21 mouse cellular contexts compared by ENCODE assay signal in genomic region chr1:184061901-184062300, GRCm38 (mm10). TPM values are rescaled to one million over a fixed set of nuclear protein-coding genes. Genes with fewer than 3 reads are reported as not detected.
DNase-seq lines count a peak whose midpoint lies in the region; ATAC-seq and TF ChIP-seq lines count a peak whose summit lies in the region.
"Had no signal": no experiment of that assay in that cellular context is flagged by ENCODE, and none has a peak within 500 bp of the region (broad histone marks: within the 10 kb centered on the region; RNA-seq: fewer than 3 reads in every experiment).

No protein-coding gene starts in this region.

- no peak for TF ChIP-seq POLR2A in lung, adult 2 months (IDR thresholded peaks at IDR 0.05; ENCODE audit: borderline replicate concordance, extremely low read depth, low read depth, low read length)

- H3K4me2 ChIP-seq in heart, embryonic 11.5 days: no peak overlapping the region
- no peak overlapping the region for H3K4me2 ChIP-seq in heart, embryonic 16.5 days (ENCODE audit: low read depth, low read length)
- H3K4me2 ChIP-seq in lung, embryonic 15.5 days: no peak overlapping the region
- no peak overlapping the region for H3K4me2 ChIP-seq in intestine, embryonic 16.5 days (ENCODE audit: low read depth, low read length)
- H3K4me2 ChIP-seq: hindbrain, embryonic 13.5 days; limb, embryonic 13.5 days; liver, embryonic 15.5 days had no signal

- no peak overlapping the region for H3K4me3 ChIP-seq in heart, embryonic 11.5 days (ENCODE audit: low read depth, low read length)
- H3K4me3 ChIP-seq in heart, embryonic 16.5 days (ENCODE audit: low read length): no peak overlapping the region
- no peak overlapping the region for H3K4me3 ChIP-seq in lung, embryonic 15.5 days
- no peak overlapping the region for H3K4me3 ChIP-seq in lung, adult 2 months (replicated peaks; ENCODE audit: extremely low read depth, low read depth, low read length)
- H3K4me3 ChIP-seq in intestine, embryonic 16.5 days (ENCODE audit: low read length): no peak overlapping the region
- H3K4me3 ChIP-seq: heart, embryonic 10.5 days; hindbrain, embryonic 13.5 days; limb, embryonic 13.5 days; liver, embryonic 15.5 days; midbrain, embryonic 10.5 days had no signal

- H3K9ac ChIP-seq in heart, embryonic 11.5 days (ENCODE audit: low read depth, low read length): no peak overlapping the region
- H3K9ac ChIP-seq in heart, embryonic 16.5 days (ENCODE audit: low read length): no peak overlapping the region
- H3K9ac ChIP-seq in lung, embryonic 15.5 days: no peak overlapping the region
- no peak overlapping the region for H3K9ac ChIP-seq in intestine, embryonic 16.5 days (ENCODE audit: low read depth, low read length)
- H3K9ac ChIP-seq: hindbrain, embryonic 13.5 days; limb, embryonic 13.5 days; liver, embryonic 15.5 days had no signal

- H3K27me3 ChIP-seq in heart, embryonic 11.5 days (ENCODE audit: control insufficient read depth, insufficient read depth, low read length): no peaks in the 10 kb centered on the region
- H3K27me3 ChIP-seq in heart, embryonic 16.5 days (ENCODE audit: control insufficient read depth, insufficient read depth, low read length): no peaks in the 10 kb centered on the region
- no peaks in the 10 kb centered on the region for H3K27me3 ChIP-seq in lung, embryonic 15.5 days
- H3K27me3 ChIP-seq in intestine, embryonic 16.5 days (replicated peaks; ENCODE audit: control insufficient read depth, insufficient read depth, low read length): no peaks in the 10 kb centered on the region
- H3K27me3 ChIP-seq: hindbrain, embryonic 13.5 days; limb, embryonic 13.5 days; liver, embryonic 15.5 days had no signal

- 82% methylated on average over 1 of the region's 1 CpGs for WGBS in heart, embryonic 11.5 days (ENCODE audit: insufficient replicate concordance)
- WGBS in heart, embryonic 16.5 days: 84% methylated on average over 1 of the region's 1 CpGs
- 64% methylated on average over 1 of the region's 1 CpGs for WGBS in lung, embryonic 15.5 days
- 84% methylated on average over 1 of the region's 1 CpGs for WGBS in lung, adult 2 months
- WGBS in intestine, embryonic 16.5 days: 83% methylated on average over 1 of the region's 1 CpGs

- DNase-seq in heart, adult 11 months: peak; percentile 18
- DNase-seq in heart, adult 8-10 months (ENCODE audit: low spot score): no peak
- DNase-seq in lung, adult 2 months: no peak
- no peak for DNase-seq in layer of hippocampus, adult 9-11 months
- DNase-seq: adrenal gland, postnatal 14 days; cerebellum, adult 9-10 months; gastrocnemius, postnatal 10 days; kidney, postnatal 25 days; thymus, adult 2 months; thymus, postnatal 4 days had no signal

- no peak for ATAC-seq in heart, embryonic 11.5 days (replicated peaks; ENCODE audit: insufficient number of reproducible peaks, low FRiP score, low TSS enrichment)
- ATAC-seq in heart, embryonic 16.5 days (replicated peaks; ENCODE audit: extremely low read depth, insufficient read depth, low FRiP score): no peak
- ATAC-seq in lung, embryonic 15.5 days (ENCODE audit: borderline replicate concordance, extremely low read depth, low FRiP score, low TSS enrichment): no peak
- no peak for ATAC-seq in intestine, embryonic 16.5 days
- ATAC-seq: forebrain, embryonic 14.5 days; midbrain, embryonic 16.5 days had no signal

- no peaks in the 10 kb centered on the region for H3K9me3 ChIP-seq in heart, embryonic 11.5 days (replicated peaks; ENCODE audit: control insufficient read depth, low read length)
- no peaks in the 10 kb centered on the region for H3K9me3 ChIP-seq in heart, embryonic 16.5 days (replicated peaks; ENCODE audit: control insufficient read depth, low read length)
- H3K9me3 ChIP-seq in lung, embryonic 15.5 days: no peaks in the 10 kb centered on the region
- H3K9me3 ChIP-seq in intestine, embryonic 16.5 days (ENCODE audit: control insufficient read depth, low read length): no peaks in the 10 kb centered on the region
- H3K9me3 ChIP-seq: heart, embryonic 10.5 days; hindbrain, embryonic 13.5 days; limb, embryonic 13.5 days; liver, embryonic 15.5 days; midbrain, embryonic 10.5 days had no signal

- peaks cover 28% of the 10 kb centered on the region for H3K4me1 ChIP-seq in heart, embryonic 11.5 days (ENCODE audit: control insufficient read depth, insufficient read depth, low read length)
- H3K4me1 ChIP-seq in heart, embryonic 16.5 days (ENCODE audit: control insufficient read depth, insufficient read depth, low read length): peaks cover 59% of the 10 kb centered on the region
- peaks cover 49% of the 10 kb centered on the region for H3K4me1 ChIP-seq in lung, embryonic 15.5 days
- H3K4me1 ChIP-seq in lung, adult 2 months (ENCODE audit: control insufficient read depth, insufficient read depth, low read length): peaks cover 23% of the 10 kb centered on the region
- H3K4me1 ChIP-seq in intestine, embryonic 16.5 days (ENCODE audit: control insufficient read depth, insufficient read depth, low read length): peaks cover 15% of the 10 kb centered on the region
- H3K4me1 ChIP-seq: limb, embryonic 13.5 days had no signal

- H3K27ac ChIP-seq in heart, embryonic 11.5 days (ENCODE audit: low read depth, low read length): no peak overlapping the region
- peak overlapping the region; percentile 68 for H3K27ac ChIP-seq in heart, embryonic 16.5 days (ENCODE audit: low read length)
- peak overlapping the region; percentile 90 for H3K27ac ChIP-seq in lung, embryonic 15.5 days
- H3K27ac ChIP-seq in intestine, embryonic 16.5 days (ENCODE audit: low read length): peak overlapping the region; percentile 70; the same call in 1 of the 2 replicates
- H3K27ac ChIP-seq: hindbrain, embryonic 13.5 days; limb, embryonic 13.5 days; liver, embryonic 15.5 days; midbrain, embryonic 10.5 days had no signal

- no peak for TF ChIP-seq CTCF in lung, adult 2 months (IDR thresholded peaks at IDR 0.05; ENCODE audit: insufficient read depth, low read length)

- no peaks in the 10 kb centered on the region for H3K36me3 ChIP-seq in heart, embryonic 11.5 days (ENCODE audit: control insufficient read depth, insufficient read depth, low read length)
- no peaks in the 10 kb centered on the region for H3K36me3 ChIP-seq in heart, embryonic 16.5 days (ENCODE audit: control insufficient read depth, insufficient read depth)
- H3K36me3 ChIP-seq in lung, embryonic 15.5 days: no peaks in the 10 kb centered on the region
- no peaks in the 10 kb centered on the region for H3K36me3 ChIP-seq in intestine, embryonic 16.5 days (ENCODE audit: control insufficient read depth, insufficient read depth, low read length)
- H3K36me3 ChIP-seq: heart, embryonic 10.5 days; hindbrain, embryonic 13.5 days; limb, embryonic 13.5 days; liver, embryonic 15.5 days; midbrain, embryonic 10.5 days had no signal

RNA-seq across cellular contexts. Expression of gene 1700056E22Rik, which starts 27.8 kb away (rescaled TPM):
- 1.8 and 2.5 TPM in 2 replicates for polyA plus RNA-seq in heart, embryonic 11.5 days (2014; fragmentation: Nextera tagmentation; extraction: Ambion mirVana)
- 2.2 TPM in 2 replicates for polyA plus RNA-seq in heart, embryonic 16.5 days (2015; fragmentation: Nextera tagmentation; extraction: Ambion mirVana)
- total RNA-seq in heart, adult 8-10 months (2022): 1 to 10 TPM in 3 of 4 experiments, under 1 TPM in 1; 0.57 to 1.7 (median 1.2) TPM
- 1.1 and 1.5 TPM in 2 replicates for polyA plus RNA-seq in lung, embryonic 15.5 days (2015; fragmentation: Nextera tagmentation; extraction: Ambion mirVana)
- polyA plus RNA-seq in lung, adult 2 months (2012; rRNA removed): 0.97 and 1.9 TPM in 2 replicates
- 1.0 and 1.5 TPM in 2 replicates for polyA plus RNA-seq in intestine, embryonic 16.5 days (2015; fragmentation: Nextera tagmentation; extraction: Ambion mirVana)

RNA-seq across cellular contexts. Expression of gene Dusp10, which starts 48.8 kb away (rescaled TPM):
- polyA plus RNA-seq in heart, embryonic 11.5 days (2014; fragmentation: Nextera tagmentation; extraction: Ambion mirVana): 14.4 and 14.8 TPM in 2 replicates
- 11.7 and 15.5 TPM in 2 replicates for polyA plus RNA-seq in heart, embryonic 16.5 days (2015; fragmentation: Nextera tagmentation; extraction: Ambion mirVana)
- 1 to 10 TPM; 5.8 to 8.3 (median 7.4) TPM for total RNA-seq in heart, adult 8-10 months (2022)
- 6.7 and 7.8 TPM in 2 replicates for polyA plus RNA-seq in lung, embryonic 15.5 days (2015; fragmentation: Nextera tagmentation; extraction: Ambion mirVana)
- polyA plus RNA-seq in lung, adult 2 months (2012; rRNA removed): 13.6 and 16.4 TPM in 2 replicates
- 10.9 and 11.0 TPM in 2 replicates for polyA plus RNA-seq in intestine, embryonic 16.5 days (2015; fragmentation: Nextera tagmentation; extraction: Ambion mirVana)
